Mouse (Mus musculus) midbrain, embryonic 12.5 days (tissue): ENCODE measurements at regions not wholly inside any gene's neighbourhood (a gene's known extent, or its start where the extent isn't known, plus 50 kb on each side); places are given as distances from the start of the nearest gene placed in this dataset.

Source experiments
- ATAC-seq: fragments of 200-750 bp; cut with Nextera tagmentation; 2 replicates; pipeline ENCODE4 v1.8.0; 2017; ENCODE audit warnings: low read depth, moderate TSS enrichment, moderate library complexity; ENCODE audit not compliant: low FRiP score
- H3K27ac ChIP-seq: fragments of 300-500 bp; sonication (generic); replicated peaks from 2 replicates; pipeline ENCODE4 v1.5.1; 2016; ENCODE audit warnings: mild to moderate bottlenecking
- H3K27me3 ChIP-seq: fragments of 300-500 bp; sonication (generic); 2 replicates; pipeline ENCODE4 v1.6.1; 2016; ENCODE audit warnings: mild to moderate bottlenecking
- H3K36me3 ChIP-seq: fragments of 300-500 bp; sonication (generic); 2 replicates; pipeline ENCODE4 v1.6.1; 2016
- H3K4me1 ChIP-seq: fragments of 300-500 bp; sonication (generic); 2 replicates; pipeline ENCODE4 v1.6.1; 2016
- H3K4me2 ChIP-seq: fragments of 300-500 bp; sonication (generic); replicated peaks from 2 replicates; pipeline ENCODE4 v1.6.1; 2016; ENCODE audit warnings: mild to moderate bottlenecking, moderate library complexity
- H3K4me3 ChIP-seq: fragments of 300-500 bp; sonication (generic); 2 replicates; pipeline ENCODE4 v1.5.1; 2016; ENCODE audit warnings: mild to moderate bottlenecking
- H3K9ac ChIP-seq: fragments of 300-500 bp; sonication (generic); replicated peaks from 2 replicates; pipeline ENCODE4 v1.6.1; 2016; ENCODE audit warnings: mild to moderate bottlenecking, moderate library complexity
- H3K9me3 ChIP-seq: fragments of 300-500 bp; sonication (generic); 2 replicates; pipeline ENCODE4 v1.6.1; 2016; ENCODE audit warnings: mild to moderate bottlenecking
- WGBS: fragments of 180-500 bp; shearing (Covaris S2); methylation state at CpG from one replicate; pipeline ENCODE4 v1.1.7; 2016; 5-methylcytosine and 5-hydroxymethylcytosine counted together

DNA sequence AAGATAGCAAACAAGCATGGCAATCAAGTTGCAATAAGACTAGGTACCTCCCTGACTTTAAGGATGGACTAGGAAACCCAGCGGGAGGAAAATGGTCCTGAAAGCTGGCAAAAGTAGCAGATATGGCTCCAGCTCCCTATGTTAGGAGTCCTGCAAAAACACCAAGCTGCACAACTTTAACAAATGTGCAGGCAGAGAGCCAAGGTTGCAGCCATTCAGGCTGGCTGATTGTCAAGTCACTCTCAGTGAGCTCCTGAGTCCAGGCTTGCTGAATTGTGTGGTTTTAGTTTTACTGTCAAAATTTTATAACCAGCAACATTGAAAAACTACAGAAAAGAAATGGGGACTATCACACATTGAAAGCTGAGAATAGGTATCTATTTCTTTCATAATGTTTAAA is 1122.8 kb upstream of the Slc10a2 start:
- 77% methylated on average over 1 of the region's 1 CpGs for WGBS
- Histone ChIP-seq H3K27me3 (no peaks in the 10 kb centered on the region), H3K9me3 (no peaks in the 10 kb centered on the region), H3K9ac (no peak overlapping the region), H3K4me2 (no peak overlapping the region), H3K36me3 (no peaks in the 10 kb centered on the region), H3K4me3 (no peak overlapping the region), H3K4me1 (no peaks in the 10 kb centered on the region), H3K27ac (no peak overlapping the region)
- no peak for ATAC-seq

DNA sequence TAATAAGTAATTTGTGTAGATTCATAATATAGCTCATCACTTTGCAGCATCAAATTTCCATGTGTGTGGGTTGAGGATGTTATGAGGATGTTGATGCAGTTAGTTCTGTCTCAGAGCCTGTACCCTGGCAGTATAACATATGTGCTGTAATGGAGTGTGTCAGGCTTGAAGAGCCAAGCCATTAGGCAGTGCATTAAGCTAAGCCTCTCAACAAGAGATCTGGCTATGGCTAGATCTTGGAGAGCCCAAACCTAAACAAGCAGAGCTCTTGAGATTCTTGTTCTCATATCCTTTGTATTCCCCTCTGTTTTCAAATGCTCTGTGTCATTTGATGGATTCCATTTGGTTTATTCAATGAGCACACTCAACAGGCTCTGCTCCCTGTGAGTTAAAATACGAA is 1120.0 kb upstream of the Slc10a2 start:
- no peaks in the 10 kb centered on the region for H3K4me1 ChIP-seq
- no peak overlapping the region for H3K9ac ChIP-seq
- no peak for ATAC-seq
- no peak overlapping the region for H3K4me2 ChIP-seq
- H3K27me3 ChIP-seq = no peaks in the 10 kb centered on the region
- no peak overlapping the region for H3K27ac ChIP-seq
- H3K36me3 ChIP-seq = no peaks in the 10 kb centered on the region
- 72% methylated on average over 1 of the region's 1 CpGs for WGBS
- no peaks in the 10 kb centered on the region for H3K9me3 ChIP-seq
- H3K4me3 ChIP-seq = no peak overlapping the region

DNA sequence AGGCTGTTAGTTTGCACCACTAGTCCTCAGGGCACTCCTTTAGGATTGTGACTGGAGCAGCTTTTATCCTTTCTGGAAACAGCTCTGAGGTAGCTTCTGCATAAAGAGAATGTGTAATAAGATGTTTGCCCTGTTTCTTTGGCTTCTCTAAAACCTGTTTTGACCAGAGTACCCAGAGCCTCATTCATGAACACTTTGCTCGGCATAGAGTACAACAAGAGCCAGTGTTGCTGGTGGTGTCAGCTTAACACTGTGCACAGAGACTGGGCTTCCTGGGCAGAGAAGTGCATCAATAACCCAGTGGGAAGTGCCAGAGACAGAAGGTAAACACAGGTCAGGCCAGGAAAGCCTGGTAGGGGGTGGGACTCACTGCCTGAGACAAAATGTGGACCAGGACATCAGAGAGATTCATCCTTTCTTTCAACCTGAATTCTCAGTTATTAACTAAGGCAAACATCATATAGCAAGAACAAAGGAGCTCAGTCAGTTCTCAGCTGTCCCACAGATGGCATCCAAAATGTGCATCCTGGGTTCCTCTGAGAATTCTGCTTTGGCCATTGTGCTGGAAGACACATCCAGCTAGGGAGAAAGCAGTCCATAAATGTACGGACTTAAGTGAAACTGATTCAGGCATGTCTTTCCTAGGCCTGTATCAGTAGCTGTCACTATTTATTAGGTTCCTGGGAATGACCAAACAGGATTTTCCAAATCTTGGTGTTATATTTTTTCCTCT is 1102.6 kb upstream of the Slc10a2 start:
- ATAC-seq = peak; percentile 66
- 39% methylated on average over 2 of the region's 2 CpGs for WGBS

DNA sequence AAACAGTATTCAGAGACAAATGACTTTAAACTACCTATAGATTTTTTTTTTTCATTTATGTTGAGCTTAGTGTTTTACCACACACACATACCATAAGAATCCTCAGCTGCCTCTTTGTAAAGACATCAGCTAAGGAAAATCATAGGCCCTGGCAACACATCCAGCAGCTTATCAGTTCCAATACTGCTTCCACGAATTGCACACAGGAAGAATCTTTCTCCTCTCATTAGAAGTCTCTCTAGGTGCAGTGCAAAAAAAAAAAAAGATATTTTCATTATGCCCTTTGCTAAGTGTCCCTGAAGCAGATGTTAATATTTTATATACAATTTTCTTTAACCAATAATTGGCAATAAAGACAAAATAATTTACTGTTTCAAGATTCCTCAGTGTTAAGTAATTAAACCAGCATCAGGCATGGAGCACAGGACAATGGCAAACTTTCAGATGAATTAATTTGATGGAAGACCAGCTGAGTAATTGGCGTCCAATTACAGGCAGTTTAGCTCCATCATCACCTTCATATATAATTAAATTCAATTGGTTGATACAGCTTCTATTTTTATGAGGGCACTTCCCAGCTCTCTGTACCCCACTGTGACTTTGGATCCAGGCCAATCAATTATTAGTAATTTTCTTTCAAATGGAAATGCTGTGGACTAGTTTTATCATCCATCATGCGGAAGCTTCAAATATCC is 1099.0 kb upstream of the Slc10a2 start:
- H3K9ac ChIP-seq = no peak overlapping the region
- H3K9me3 ChIP-seq = no peaks in the 10 kb centered on the region
- no peaks in the 10 kb centered on the region for H3K27me3 ChIP-seq
- H3K36me3 ChIP-seq = no peaks in the 10 kb centered on the region
- 68% methylated on average over 3 of the region's 3 CpGs for WGBS
- H3K4me1 ChIP-seq = peaks cover 5% of the 10 kb centered on the region
- no peak overlapping the region for H3K4me3 ChIP-seq
- no peak overlapping the region for H3K27ac ChIP-seq
- H3K4me2 ChIP-seq = no peak overlapping the region
- peak; percentile 47 for ATAC-seq

More for the DNA sequence above, 1102.6 kb upstream of the Slc10a2 start:
- Histone ChIP-seq H3K9me3 (no peaks in the 10 kb centered on the region), H3K27ac (peak overlapping the region; percentile 49), H3K4me2 (no peak overlapping the region), H3K4me3 (no peak overlapping the region), H3K4me1 (peaks cover 5% of the 10 kb centered on the region), H3K9ac (no peak overlapping the region), H3K36me3 (no peaks in the 10 kb centered on the region), H3K27me3 (no peaks in the 10 kb centered on the region)

DNA sequence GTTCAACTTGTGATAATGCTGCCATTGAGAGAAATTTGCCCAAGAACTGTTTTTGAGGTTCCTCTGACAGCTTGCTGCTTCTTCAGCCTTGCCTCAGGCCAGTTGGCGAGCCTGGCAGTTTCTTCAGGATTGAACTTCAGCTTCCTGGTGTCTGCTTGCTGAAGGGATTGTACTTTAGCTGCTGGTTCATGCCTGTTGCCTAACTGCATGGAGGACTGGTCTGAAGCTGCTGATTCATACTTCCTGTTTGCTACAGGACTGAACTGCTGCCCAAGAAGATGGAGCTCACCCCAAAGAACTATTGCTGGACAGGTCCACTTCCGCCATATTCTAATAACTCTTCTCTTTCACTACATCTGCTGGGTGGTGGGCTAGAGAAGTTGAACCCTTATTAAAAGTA is 1086.3 kb upstream of the Slc10a2 start:
- Histone ChIP-seq H3K4me3 (no peak overlapping the region), H3K36me3 (no peaks in the 10 kb centered on the region), H3K27me3 (no peaks in the 10 kb centered on the region), H3K4me1 (no peaks in the 10 kb centered on the region), H3K27ac (no peak overlapping the region), H3K9ac (no peak overlapping the region), H3K4me2 (no peak overlapping the region), H3K9me3 (no peaks in the 10 kb centered on the region)
- no peak for ATAC-seq
- 93% methylated on average over 2 of the region's 2 CpGs for WGBS

DNA sequence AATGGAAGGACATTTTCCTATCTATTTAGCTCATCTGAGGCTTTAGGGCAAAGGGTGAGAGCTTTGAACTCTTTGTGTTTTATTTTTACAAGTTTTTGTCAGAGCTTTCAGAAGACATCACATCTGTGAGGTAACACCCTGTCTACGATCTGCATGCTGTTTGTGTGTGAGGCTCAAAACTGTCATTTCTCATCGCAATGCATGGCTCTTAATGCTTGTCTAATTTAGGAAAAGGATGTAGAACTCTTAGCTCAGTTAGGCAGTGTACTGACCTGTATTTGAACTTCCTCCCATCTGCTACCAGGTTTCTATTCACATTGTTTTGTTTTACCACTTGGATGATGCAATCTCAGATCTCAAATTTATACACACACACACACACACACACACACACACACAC is 1083.3 kb upstream of the Slc10a2 start:
- H3K9ac ChIP-seq = no peak overlapping the region
- no peaks in the 10 kb centered on the region for H3K27me3 ChIP-seq
- H3K36me3 ChIP-seq = no peaks in the 10 kb centered on the region
- no peak overlapping the region for H3K4me3 ChIP-seq
- H3K4me1 ChIP-seq = no peaks in the 10 kb centered on the region
- WGBS = 80% methylated on average over 2 of the region's 2 CpGs
- no peak overlapping the region for H3K4me2 ChIP-seq
- no peaks in the 10 kb centered on the region for H3K9me3 ChIP-seq
- H3K27ac ChIP-seq = no peak overlapping the region
- ATAC-seq = no peak

DNA sequence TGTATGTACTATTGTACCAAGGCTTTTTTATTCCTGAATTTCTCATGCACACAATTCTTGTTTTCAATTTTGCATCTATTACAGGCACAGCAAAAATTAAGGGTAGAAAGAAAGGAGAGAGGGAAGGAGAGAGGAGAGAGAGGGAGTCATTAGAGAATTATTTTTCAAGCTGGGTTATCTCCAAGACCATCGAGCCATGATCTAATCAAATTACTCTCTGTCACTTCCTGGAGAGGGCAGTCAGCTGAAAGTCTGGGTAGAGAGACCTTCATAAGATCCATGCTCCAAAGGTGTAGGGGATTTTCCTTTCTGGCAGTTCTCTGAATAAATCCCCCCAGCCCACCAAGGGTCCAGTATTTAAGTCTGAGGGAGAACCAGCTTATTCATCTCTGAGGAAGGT is 1081.4 kb upstream of the Slc10a2 start:
- Histone ChIP-seq H3K4me3 (no peak overlapping the region), H3K4me2 (no peak overlapping the region), H3K27ac (no peak overlapping the region), H3K9me3 (no peaks in the 10 kb centered on the region), H3K9ac (no peak overlapping the region), H3K36me3 (no peaks in the 10 kb centered on the region), H3K4me1 (no peaks in the 10 kb centered on the region), H3K27me3 (no peaks in the 10 kb centered on the region)
- 79% methylated on average over 1 of the region's 1 CpGs for WGBS
- ATAC-seq = no peak

DNA sequence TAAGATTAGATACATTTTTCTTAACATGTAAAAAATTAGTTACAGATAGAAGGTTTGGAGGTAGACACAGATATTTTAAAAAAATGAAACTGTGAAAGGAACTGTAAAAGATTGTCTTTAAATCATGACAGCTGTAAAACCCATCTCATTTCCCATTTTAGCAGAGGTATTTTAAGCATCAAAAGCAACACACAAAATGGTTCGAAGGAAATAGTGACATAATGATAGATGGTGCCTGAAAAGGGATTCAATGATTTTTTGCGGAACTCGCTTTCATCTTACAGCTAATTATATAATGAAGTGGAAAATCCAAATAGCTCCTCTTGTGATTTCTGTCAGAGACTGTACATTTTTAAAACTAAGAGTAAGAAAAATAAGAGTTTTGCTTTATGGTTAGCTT is 1074.5 kb upstream of the Slc10a2 start:
- ATAC-seq = no peak
- Histone ChIP-seq H3K9ac (no peak overlapping the region), H3K36me3 (no peaks in the 10 kb centered on the region), H3K4me3 (no peak overlapping the region), H3K27me3 (no peaks in the 10 kb centered on the region), H3K4me2 (no peak overlapping the region), H3K27ac (no peak overlapping the region), H3K4me1 (no peaks in the 10 kb centered on the region), H3K9me3 (no peaks in the 10 kb centered on the region)
- 95% methylated on average over 3 of the region's 3 CpGs for WGBS

DNA sequence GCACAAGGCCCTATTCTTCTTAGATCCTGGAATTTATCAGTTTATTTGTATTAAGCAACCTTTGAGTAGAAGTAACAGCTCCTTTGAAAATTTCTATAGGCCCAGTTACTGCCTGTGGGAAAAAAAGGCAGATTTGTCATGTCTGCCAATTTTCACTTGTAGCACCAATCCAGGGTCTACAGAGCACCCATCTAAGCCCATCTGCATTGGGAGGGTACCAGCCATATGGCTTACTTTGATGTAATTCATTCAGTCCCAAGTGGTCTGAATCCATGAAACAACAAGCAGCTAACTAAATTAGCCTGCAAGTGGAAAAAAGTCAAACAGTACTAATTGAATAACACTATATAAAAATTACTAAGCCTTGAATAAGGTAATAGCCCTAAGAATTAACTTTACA is 1061.3 kb upstream of the Slc10a2 start:
- no peaks in the 10 kb centered on the region for H3K9me3 ChIP-seq
- no peak overlapping the region for H3K27ac ChIP-seq
- no peak overlapping the region for H3K4me2 ChIP-seq
- H3K4me1 ChIP-seq = no peaks in the 10 kb centered on the region
- H3K27me3 ChIP-seq = no peaks in the 10 kb centered on the region
- H3K36me3 ChIP-seq = no peaks in the 10 kb centered on the region
- H3K9ac ChIP-seq = no peak overlapping the region
- no peak for ATAC-seq
- no peak overlapping the region for H3K4me3 ChIP-seq

DNA sequence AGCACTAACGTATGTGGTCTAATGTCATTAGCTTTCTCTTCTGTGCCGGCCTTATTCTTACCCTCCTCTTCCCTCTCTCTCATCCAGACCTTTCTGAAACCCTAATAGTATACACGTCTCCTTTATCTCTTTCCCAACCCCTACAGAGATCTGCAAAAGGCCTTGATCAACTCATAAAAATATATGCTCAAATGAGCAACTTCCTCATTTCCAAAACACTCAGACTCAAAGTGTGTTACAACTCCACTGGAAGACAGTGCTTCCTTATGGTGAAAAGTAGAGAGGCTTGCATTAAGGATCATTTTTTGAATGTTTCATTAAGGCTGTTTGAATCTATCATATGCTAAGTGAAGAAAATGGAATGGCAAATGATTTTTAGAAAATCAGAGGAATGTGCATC is 1060.1 kb upstream of the Slc10a2 start:
- 83% methylated on average over 3 of the region's 3 CpGs for WGBS
- H3K27ac ChIP-seq = no peak overlapping the region
- H3K9ac ChIP-seq = no peak overlapping the region
- H3K4me2 ChIP-seq = no peak overlapping the region
- H3K36me3 ChIP-seq = no peaks in the 10 kb centered on the region
- H3K27me3 ChIP-seq = no peaks in the 10 kb centered on the region
- ATAC-seq = no peak
- no peaks in the 10 kb centered on the region for H3K9me3 ChIP-seq
- H3K4me3 ChIP-seq = no peak overlapping the region
- no peaks in the 10 kb centered on the region for H3K4me1 ChIP-seq

DNA sequence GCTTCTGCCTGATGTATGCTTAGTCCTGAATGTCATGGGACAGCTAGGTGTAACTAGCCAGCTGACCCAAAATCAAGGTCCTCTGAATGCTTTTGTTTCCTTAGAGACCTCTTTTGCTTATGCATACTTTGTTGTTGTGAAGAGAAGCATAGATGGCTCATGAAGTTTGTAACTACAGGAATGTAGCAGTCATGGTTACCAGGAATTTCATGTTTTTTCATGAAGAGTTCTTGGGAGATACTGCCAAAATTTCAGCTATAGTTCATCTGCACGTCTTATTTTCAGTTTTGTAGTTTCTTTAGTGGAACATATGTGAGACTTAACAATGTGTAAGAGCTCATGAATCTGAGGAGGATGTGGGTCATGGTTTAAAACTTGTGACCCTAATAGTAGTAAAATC is 1059.6 kb upstream of the Slc10a2 start:
- Histone ChIP-seq H3K27me3 (no peaks in the 10 kb centered on the region), H3K4me1 (no peaks in the 10 kb centered on the region), H3K9me3 (no peaks in the 10 kb centered on the region), H3K27ac (no peak overlapping the region), H3K36me3 (no peaks in the 10 kb centered on the region), H3K4me2 (no peak overlapping the region), H3K9ac (no peak overlapping the region), H3K4me3 (no peak overlapping the region)
- no peak for ATAC-seq
- 63% methylated on average over 1 of the region's 1 CpGs for WGBS

DNA sequence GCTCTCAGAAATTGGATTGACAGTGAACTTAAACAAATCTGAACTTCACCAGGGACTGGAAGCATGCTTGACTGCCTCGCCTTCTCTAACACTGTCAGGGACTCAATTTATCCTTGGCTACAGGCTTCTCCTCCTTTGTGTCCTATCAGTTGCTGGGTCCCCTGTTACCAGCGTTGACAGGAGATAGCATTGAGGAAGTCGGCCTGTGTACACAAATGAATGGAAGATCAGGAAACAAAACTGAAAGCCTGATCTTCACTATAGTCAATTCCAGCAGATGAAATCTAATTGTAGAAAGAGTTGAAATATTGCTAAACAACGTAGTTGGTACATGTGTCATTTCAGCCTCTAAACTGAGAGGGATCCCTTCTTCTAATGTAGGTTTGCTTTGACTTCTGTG is 1039.4 kb upstream of the Slc10a2 start:
- WGBS = 78% methylated on average over 4 of the region's 4 CpGs
- no peak for ATAC-seq
- no peaks in the 10 kb centered on the region for H3K36me3 ChIP-seq
- no peaks in the 10 kb centered on the region for H3K9me3 ChIP-seq
- no peaks in the 10 kb centered on the region for H3K27me3 ChIP-seq
- no peaks in the 10 kb centered on the region for H3K4me1 ChIP-seq
- no peak overlapping the region for H3K4me3 ChIP-seq
- H3K27ac ChIP-seq = no peak overlapping the region
- H3K4me2 ChIP-seq = no peak overlapping the region
- no peak overlapping the region for H3K9ac ChIP-seq

DNA sequence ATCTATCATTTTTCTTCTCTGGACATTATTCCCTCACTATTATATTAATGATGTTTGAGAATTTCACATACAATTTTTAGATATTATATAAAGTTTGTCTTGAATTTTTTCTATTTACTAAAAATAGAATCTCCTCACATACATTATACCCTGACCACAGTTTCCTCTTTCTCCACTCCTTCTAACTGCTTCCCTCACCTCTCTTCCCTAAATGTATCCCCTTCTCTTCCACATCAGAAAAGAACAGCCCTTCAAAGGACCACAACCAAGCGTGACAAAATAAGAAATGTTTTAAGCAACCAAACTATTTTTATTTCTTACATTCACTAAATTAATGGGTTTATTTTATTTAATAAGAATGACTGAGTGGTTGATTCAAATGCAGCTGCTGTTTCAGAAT is 1034.9 kb upstream of the Slc10a2 start:
- H3K4me3 ChIP-seq = no peak overlapping the region

More for the DNA sequence above, 1034.9 kb upstream of the Slc10a2 start:
- H3K27ac ChIP-seq = no peak overlapping the region
- no peaks in the 10 kb centered on the region for H3K36me3 ChIP-seq
- 0 out of 2 replicates have a peak, but pooled peaks cover 2% of the 10 kb centered on the region for H3K4me1 ChIP-seq
- H3K4me2 ChIP-seq = no peak overlapping the region
- H3K27me3 ChIP-seq = 0 out of 2 replicates have a peak, but pooled peaks cover 3% of the 10 kb centered on the region
- 85% methylated on average over 1 of the region's 1 CpGs for WGBS
- H3K9me3 ChIP-seq = no peaks in the 10 kb centered on the region
- ATAC-seq = no peak
- H3K9ac ChIP-seq = no peak overlapping the region
